Mouse (Mus musculus): ENCODE data around the gene Ivl. TPM values are rescaled to one million over a fixed set of nuclear protein-coding genes. Genes with fewer than 3 reads are reported as not detected.

Ivl gene
- polyA plus RNA-seq, 1 experiment: not detected

GRCm38 (mm10) chr3:92599973-92600372, 26.4 kb upstream of the Ivl start:
- Histone ChIP-seq H3K36me3 (ENCODE audit: control insufficient read depth, insufficient read depth, low read length, poor library complexity, severe bottlenecking) (no peaks in the 10 kb centered on the region), H3K4me3 (ENCODE audit: low read depth, low read length) (no peak overlapping the region), H3K27me3 (ENCODE audit: control insufficient read depth, insufficient read depth, low read length, poor library complexity, severe bottlenecking) (no peaks in the 10 kb centered on the region), H3K4me1 (ENCODE audit: control insufficient read depth, insufficient read depth, low read length) (no peaks in the 10 kb centered on the region), H3K9ac (ENCODE audit: low read depth, poor library complexity, severe bottlenecking) (no peak overlapping the region), H3K9me3 (replicated peaks; ENCODE audit: control insufficient read depth, insufficient read depth, low read length, poor library complexity, severe bottlenecking) (no peaks in the 10 kb centered on the region), H3K27ac (ENCODE audit: insufficient read depth, low read length) (no peak overlapping the region)
- TF ChIP-seq POLR2A (IDR thresholded peaks at IDR 0.05; ENCODE audit: insufficient read depth, low read length): no peak
- no peak for TF ChIP-seq CTCF (IDR thresholded peaks at IDR 0.05; ENCODE audit: low read depth, low read length)
- no peak for TF ChIP-seq EP300 (IDR thresholded peaks at IDR 0.05; ENCODE audit: insufficient read depth, low read depth, low read length)

DNA sequence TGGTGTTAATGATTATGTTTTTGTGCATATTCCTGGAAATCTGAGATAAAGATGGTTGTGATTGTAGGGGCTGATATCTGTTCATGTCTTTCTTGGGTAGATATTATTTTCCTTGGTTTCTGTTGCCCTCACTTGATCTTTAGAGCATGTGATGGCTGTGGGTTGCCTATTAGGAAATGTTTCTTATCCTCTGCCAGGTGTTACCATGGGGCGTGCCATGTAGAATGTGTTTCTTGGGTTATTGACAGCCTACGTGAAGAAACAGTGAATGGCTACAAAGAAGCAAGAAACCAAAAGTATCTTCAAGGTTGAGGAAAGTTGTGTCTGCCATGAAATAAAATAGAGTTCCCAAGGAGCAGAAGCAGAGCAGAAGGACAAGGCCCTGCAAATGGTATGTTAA, 24.9 kb upstream of the Ivl start:
- Histone ChIP-seq H3K27me3 (ENCODE audit: control insufficient read depth, insufficient read depth, low read length, poor library complexity, severe bottlenecking) (no peaks in the 10 kb centered on the region), H3K27ac (ENCODE audit: insufficient read depth, low read length) (no peak overlapping the region), H3K4me3 (ENCODE audit: low read depth, low read length) (no peak overlapping the region), H3K9me3 (replicated peaks; ENCODE audit: control insufficient read depth, insufficient read depth, low read length, poor library complexity, severe bottlenecking) (no peaks in the 10 kb centered on the region), H3K4me1 (ENCODE audit: control insufficient read depth, insufficient read depth, low read length) (no peaks in the 10 kb centered on the region), H3K36me3 (ENCODE audit: control insufficient read depth, insufficient read depth, low read length, poor library complexity, severe bottlenecking) (no peaks in the 10 kb centered on the region), H3K9ac (ENCODE audit: low read depth, poor library complexity, severe bottlenecking) (no peak overlapping the region)
- TF ChIP-seq POLR2A (IDR thresholded peaks at IDR 0.05; ENCODE audit: insufficient read depth, low read length) (no peak), CTCF (IDR thresholded peaks at IDR 0.05; ENCODE audit: low read depth, low read length) (no peak), EP300 (IDR thresholded peaks at IDR 0.05; ENCODE audit: insufficient read depth, low read depth, low read length) (no peak)

- no peaks in the 10 kb centered on the region for H3K9me3 ChIP-seq (replicated peaks; ENCODE audit: control insufficient read depth, insufficient read depth, low read length, poor library complexity, severe bottlenecking)
- no peak within 1 kb of the TSS for H3K27ac ChIP-seq (ENCODE audit: insufficient read depth, low read length)
- H3K36me3 ChIP-seq (ENCODE audit: control insufficient read depth, insufficient read depth, low read length, poor library complexity, severe bottlenecking): no peaks in the 10 kb centered on the region
- no peak within 1 kb of the TSS for H3K9ac ChIP-seq (ENCODE audit: low read depth, poor library complexity, severe bottlenecking)
- H3K4me3 ChIP-seq (ENCODE audit: low read depth, low read length): no peak within 1 kb of the TSS
- no peak for TF ChIP-seq EP300 (IDR thresholded peaks at IDR 0.05; ENCODE audit: insufficient read depth, low read depth, low read length)
- TF ChIP-seq POLR2A (IDR thresholded peaks at IDR 0.05; ENCODE audit: insufficient read depth, low read length): no peak
- TF ChIP-seq CTCF (IDR thresholded peaks at IDR 0.05; ENCODE audit: low read depth, low read length): no peak
- no peaks in the 10 kb centered on the region for H3K27me3 ChIP-seq (ENCODE audit: control insufficient read depth, insufficient read depth, low read length, poor library complexity, severe bottlenecking)
- no peaks in the 10 kb centered on the region for H3K4me1 ChIP-seq (ENCODE audit: control insufficient read depth, insufficient read depth, low read length)
These were observed 15.3 kb upstream of the Ivl start, which contains the start of gene Smcp for GRCm38 (mm10) chr3:92588858-92589257. TSS of gene Smcp (minus strand) at chr3:92588997.

DNA sequence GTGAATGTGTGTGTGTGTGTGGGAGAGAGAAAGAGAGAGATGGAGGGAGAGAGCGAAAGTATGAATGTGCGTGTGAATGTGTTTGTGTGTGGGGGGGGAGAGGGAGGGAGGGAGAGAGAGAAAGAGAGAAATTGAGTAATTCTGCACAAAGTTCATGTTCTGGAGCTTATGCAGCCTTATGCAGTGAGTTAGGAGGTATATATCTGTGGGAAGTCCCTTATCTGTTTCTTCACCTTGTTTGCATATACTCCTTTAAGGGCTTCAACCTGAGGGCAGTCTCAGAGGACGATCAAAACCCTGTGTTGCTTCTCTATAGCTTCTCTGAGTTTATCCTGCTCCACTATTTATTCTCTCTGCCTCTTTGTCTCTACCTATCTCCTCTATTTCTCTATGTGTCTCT, 13.7 kb upstream of the Ivl start:
- no peaks in the 10 kb centered on the region for H3K36me3 ChIP-seq (ENCODE audit: control insufficient read depth, insufficient read depth, low read length, poor library complexity, severe bottlenecking)
- no peak overlapping the region for H3K9ac ChIP-seq (ENCODE audit: low read depth, poor library complexity, severe bottlenecking)
- TF ChIP-seq POLR2A (IDR thresholded peaks at IDR 0.05; ENCODE audit: insufficient read depth, low read length) (no peak), CTCF (IDR thresholded peaks at IDR 0.05; ENCODE audit: low read depth, low read length) (no peak), EP300 (IDR thresholded peaks at IDR 0.05; ENCODE audit: insufficient read depth, low read depth, low read length) (no peak)
- no peak overlapping the region for H3K27ac ChIP-seq (ENCODE audit: insufficient read depth, low read length)
- no peaks in the 10 kb centered on the region for H3K27me3 ChIP-seq (ENCODE audit: control insufficient read depth, insufficient read depth, low read length, poor library complexity, severe bottlenecking)
- H3K4me3 ChIP-seq (ENCODE audit: low read depth, low read length): no peak overlapping the region
- no peaks in the 10 kb centered on the region for H3K9me3 ChIP-seq (replicated peaks; ENCODE audit: control insufficient read depth, insufficient read depth, low read length, poor library complexity, severe bottlenecking)
- no peaks in the 10 kb centered on the region for H3K4me1 ChIP-seq (ENCODE audit: control insufficient read depth, insufficient read depth, low read length)

- no peak for TF ChIP-seq EP300 (IDR thresholded peaks at IDR 0.05; ENCODE audit: insufficient read depth, low read depth, low read length)
- no peak for TF ChIP-seq POLR2A (IDR thresholded peaks at IDR 0.05; ENCODE audit: insufficient read depth, low read length)
- TF ChIP-seq CTCF (IDR thresholded peaks at IDR 0.05; ENCODE audit: low read depth, low read length): no peak
- H3K9me3 ChIP-seq (replicated peaks; ENCODE audit: control insufficient read depth, insufficient read depth, low read length, poor library complexity, severe bottlenecking): no peaks in the 10 kb centered on the region
- no peak overlapping the region for H3K27ac ChIP-seq (ENCODE audit: insufficient read depth, low read length)
- H3K27me3 ChIP-seq (ENCODE audit: control insufficient read depth, insufficient read depth, low read length, poor library complexity, severe bottlenecking): no peaks in the 10 kb centered on the region
- H3K4me1 ChIP-seq (ENCODE audit: control insufficient read depth, insufficient read depth, low read length): no peaks in the 10 kb centered on the region
- H3K9ac ChIP-seq (ENCODE audit: low read depth, poor library complexity, severe bottlenecking): no peak overlapping the region
- no peak overlapping the region for H3K4me3 ChIP-seq (ENCODE audit: low read depth, low read length)
- H3K36me3 ChIP-seq (ENCODE audit: control insufficient read depth, insufficient read depth, low read length, poor library complexity, severe bottlenecking): no peaks in the 10 kb centered on the region
These were observed 11.5 kb upstream of the Ivl start for GRCm38 (mm10) chr3:92585055-92585454.

DNA sequence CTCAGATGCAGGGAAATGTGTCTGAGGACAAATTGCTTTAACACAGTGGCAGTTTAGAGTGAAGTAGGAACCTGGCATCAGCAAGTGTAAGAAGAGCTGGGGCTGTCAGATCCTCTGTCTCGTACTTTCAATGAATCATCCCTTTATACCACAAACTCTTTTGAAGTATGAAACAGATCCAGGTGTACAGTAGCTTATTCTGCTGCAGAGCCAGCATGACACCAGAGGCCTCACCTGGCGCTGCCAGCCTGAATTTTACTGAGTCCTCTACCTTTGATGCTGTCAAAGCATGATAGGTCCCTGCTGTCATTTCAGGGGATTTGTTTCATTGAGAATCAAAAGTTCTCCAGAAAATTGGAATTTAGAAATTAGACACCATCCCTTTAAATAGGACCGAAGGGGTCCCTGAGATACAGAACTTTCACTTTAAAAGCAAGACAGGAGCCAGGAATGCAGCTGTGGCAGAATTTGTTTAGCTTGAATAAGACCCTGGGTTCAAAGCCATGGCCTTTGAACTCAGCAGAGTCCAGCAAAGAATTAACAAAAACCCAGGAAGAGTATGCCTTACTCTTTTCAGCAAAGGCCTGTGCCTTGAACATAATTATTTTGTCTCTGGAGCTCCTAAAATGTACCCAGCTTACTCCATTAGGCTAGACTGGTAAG, 9.8 kb upstream of the Ivl start:
- Histone ChIP-seq H3K4me1 (ENCODE audit: control insufficient read depth, insufficient read depth, low read length) (no peaks in the 10 kb centered on the region), H3K27me3 (ENCODE audit: control insufficient read depth, insufficient read depth, low read length, poor library complexity, severe bottlenecking) (no peaks in the 10 kb centered on the region), H3K4me3 (ENCODE audit: low read depth, low read length) (no peak overlapping the region), H3K36me3 (ENCODE audit: control insufficient read depth, insufficient read depth, low read length, poor library complexity, severe bottlenecking) (no peaks in the 10 kb centered on the region), H3K27ac (ENCODE audit: insufficient read depth, low read length) (no peak overlapping the region), H3K9ac (ENCODE audit: low read depth, poor library complexity, severe bottlenecking) (no peak overlapping the region), H3K9me3 (replicated peaks; ENCODE audit: control insufficient read depth, insufficient read depth, low read length, poor library complexity, severe bottlenecking) (no peaks in the 10 kb centered on the region)
- TF ChIP-seq POLR2A (IDR thresholded peaks at IDR 0.05; ENCODE audit: insufficient read depth, low read length) (no peak), CTCF (IDR thresholded peaks at IDR 0.05; ENCODE audit: low read depth, low read length) (no peak), EP300 (IDR thresholded peaks at IDR 0.05; ENCODE audit: insufficient read depth, low read depth, low read length) (no peak)
